19 mouse cellular contexts compared by ENCODE assay signal in genomic region chr11:4731781-4732180, GRCm38 (mm10). TPM values are rescaled to one million over a fixed set of nuclear protein-coding genes. Genes with fewer than 3 reads are reported as not detected.
DNase-seq lines count a peak whose midpoint lies in the region; TF ChIP-seq lines count a peak whose summit lies in the region.
"Had no signal": no experiment of that assay in that cellular context is flagged by ENCODE, and none has a peak within 500 bp of the region (broad histone marks: within the 10 kb centered on the region; RNA-seq: fewer than 3 reads in every experiment).

No protein-coding gene starts in this region.

- no peaks in the 10 kb centered on the region for H3K27me3 ChIP-seq in cerebellum, adult 2 months (ENCODE audit: control insufficient read depth, insufficient read depth, low read length)
- H3K27me3 ChIP-seq: forebrain, embryonic 13.5 days; intestine, embryonic 15.5 days had no signal

- no peak for TF ChIP-seq CTCF in cerebellum, adult 2 months (IDR thresholded peaks at IDR 0.05; ENCODE audit: borderline replicate concordance, insufficient read depth, low read depth, low read length)

- no peak for TF ChIP-seq POLR2A in cerebellum, adult 2 months (IDR thresholded peaks at IDR 0.05; ENCODE audit: borderline replicate concordance, insufficient read depth, low read length)

- 12% methylated on average over 7 of the region's 7 CpGs for WGBS in cerebellum, adult 2 months

- peaks cover 21% of the 10 kb centered on the region for H3K4me1 ChIP-seq in cerebellum, adult 2 months (ENCODE audit: control insufficient read depth, insufficient read depth, low read length)

- DNase-seq in cerebellum, adult 11 months: peak; percentile 33
- DNase-seq in cerebellum, postnatal 4 days (ENCODE audit: low spot score in 2 of 2): no peak
- peak; percentile 66 for DNase-seq in brain, adult 2 months (ENCODE audit: low read depth, low spot score)
- peak; percentile 56 to 73 for DNase-seq in cerebellum, adult 2 months
- DNase-seq in cerebellum, postnatal 14 days: peak; percentile 52 to 54
- DNase-seq in spleen, postnatal 36 days (ENCODE audit: low spot score in 2 of 2): no peak
- no peak for DNase-seq in layer of hippocampus, postnatal 25 days (ENCODE audit: extremely low spot score in 1 of 2, low spot score in 1 of 2)
- DNase-seq in kidney, adult 11 months: no peak
- DNase-seq: adrenal gland, postnatal 10 days; forebrain, postnatal 0 days; gastrocnemius, postnatal 25 days; heart, adult 11 months; heart, postnatal 36 days; kidney, adult 8-10 months had no signal

- H3K27ac ChIP-seq in cerebellum, adult 2 months (ENCODE audit: insufficient read depth, low read length): no peak overlapping the region
- H3K27ac ChIP-seq: embryonic facial prominence, embryonic 10.5 days; forebrain, embryonic 13.5 days; heart, embryonic 13.5 days; hindbrain, embryonic 14.5 days; intestine, embryonic 15.5 days had no signal

- H3K4me3 ChIP-seq in cerebellum, adult 2 months (replicated peaks; ENCODE audit: insufficient read depth, low read depth, low read length): no peak overlapping the region
- H3K4me3 ChIP-seq: embryonic facial prominence, embryonic 10.5 days; forebrain, embryonic 13.5 days; heart, embryonic 13.5 days; intestine, embryonic 15.5 days had no signal

RNA-seq across cellular contexts. Expression of gene Cabp7, which starts 14.8 kb away (rescaled TPM):
- 114 and 129 TPM in 2 replicates for polyA plus RNA-seq in cerebellum, adult 2 months (2012; rRNA removed)
- total RNA-seq in layer of hippocampus, postnatal 25 days (2021): 100 to 1,000 TPM; 255 to 273 TPM
- total RNA-seq: heart, postnatal 36 days had no signal
- polyA plus RNA-seq: heart, embryonic 13.5 days had no signal

RNA-seq across cellular contexts. Expression of gene Zmat5, which starts 27.3 kb away (rescaled TPM):
- 62.1 and 63.2 TPM in 2 replicates for polyA plus RNA-seq in cerebellum, adult 2 months (2012; rRNA removed)
- total RNA-seq in layer of hippocampus, postnatal 25 days (2021): 10 to 100 TPM; 30.1 to 37.1 TPM

RNA-seq across cellular contexts. Expression of gene Uqcr10, which starts 27.6 kb away (rescaled TPM):
- polyA plus RNA-seq in cerebellum, adult 2 months (2012; rRNA removed): 1,309 and 1,338 TPM in 2 replicates
- total RNA-seq in layer of hippocampus, postnatal 25 days (2021): 100 to 1,000 TPM; 391 to 441 TPM

Comparison
In these comparisons a context has a peak if more than half of its experiments do, and no peak if none do; other contexts are left out.
1. DNase-seq: peak in cerebellum, adult 11 months (single experiment), brain, adult 2 months (single experiment), cerebellum, adult 2 months (2 of 2) and cerebellum, postnatal 14 days (2 of 2); none in cerebellum, postnatal 4 days (0 of 2), spleen, postnatal 36 days (0 of 2), layer of hippocampus, postnatal 25 days (0 of 2) and kidney, adult 11 months (single experiment).